Mouse (Mus musculus) heart, postnatal 0 days (tissue): Measurements from ENCODE around the gene Gria2. TPM values are rescaled to one million over a fixed set of nuclear protein-coding genes. Genes with fewer than 3 reads are reported as not detected.

ENCODE experiments used
- ATAC-seq: fragments of 200-750 bp; cut with Nextera tagmentation; 2 replicates; pipeline ENCODE4 v1.8.0; 2017; ENCODE audit warnings: low read depth, moderate number of reproducible peaks, moderate library complexity; ENCODE audit not compliant: insufficient read depth
- DNase-seq: peaks from one replicate; pipeline ENCODE4 v3.0.0-alpha.2; 2016; ENCODE audit warnings: low spot score
- H3K27ac ChIP-seq: fragments of 300-500 bp; sonication (generic); 2 replicates; pipeline ENCODE4 v1.5.1; 2014; ENCODE audit warnings: low read depth, mild to moderate bottlenecking
- H3K27me3 ChIP-seq: fragments of 300-500 bp; sonication (generic); 2 replicates; pipeline ENCODE4 v1.6.1; 2014; ENCODE audit warnings: low read length, mixed read lengths; ENCODE audit not compliant: control insufficient read depth, insufficient read depth
- H3K36me3 ChIP-seq: fragments of 300-500 bp; sonication (generic); replicated peaks from 2 replicates; pipeline ENCODE4 v1.6.1; 2014; ENCODE audit warnings: low read length, mixed read lengths; ENCODE audit not compliant: control insufficient read depth, insufficient read depth
- H3K4me1 ChIP-seq: fragments of 300-500 bp; sonication (generic); 2 replicates; pipeline ENCODE4 v1.6.1; 2014; ENCODE audit warnings: antibody characterized with exemption; ENCODE audit not compliant: control insufficient read depth, insufficient read depth
- H3K4me2 ChIP-seq: fragments of 300-500 bp; sonication (generic); 2 replicates; pipeline ENCODE4 v1.6.1; 2014; ENCODE audit warnings: low read depth, mild to moderate bottlenecking, low read length, moderate library complexity
- H3K4me3 ChIP-seq: fragments of 300-500 bp; sonication (generic); 2 replicates; pipeline ENCODE4 v1.5.1; 2014; ENCODE audit warnings: low read depth, low read length
- H3K9ac ChIP-seq: fragments of 300-500 bp; sonication (generic); replicated peaks from 2 replicates; pipeline ENCODE4 v1.6.1; 2014; ENCODE audit warnings: low read depth, low read length, mixed read lengths
- H3K9me3 ChIP-seq: fragments of 300-500 bp; sonication (generic); replicated peaks from 2 replicates; pipeline ENCODE4 v1.6.1; 2016; ENCODE audit warnings: low read length; ENCODE audit not compliant: control insufficient read depth
- CTCF ChIP-seq: IDR thresholded peaks from 2 replicates; pipeline ENCODE4 v1.5.1; 2016; ENCODE audit warnings: antibody characterized with exemption, control low read depth, low read depth
- EP300 ChIP-seq: IDR thresholded peaks from 2 replicates; pipeline ENCODE4 v1.6.1; 2016; ENCODE audit warnings: antibody characterized with exemption, low read depth
- WGBS: fragments of 180-500 bp; shearing (Covaris S2); extraction: QIAGEN DNeasy Blood & Tissue Kit; methylation state at CpG from one replicate; pipeline ENCODE4 v1.1.7; 2014; 5-methylcytosine and 5-hydroxymethylcytosine counted together
- polyA plus RNA-seq: library from polyadenylated mRNA; unstranded; fragments of >200 nt; fragmentation: Nextera tagmentation; extraction: Ambion mirVana; gene quantifications from 2 replicates; pipeline ENCODE4 v1.2.1, GENCODE M21; 2015
- total RNA-seq: library from RNA; depleted of rRNA; stranded (reverse); fragments of >200 nt; gene quantifications from 2 replicates; pipeline ENCODE4 v1.2.3, GENCODE M21; 2014; ENCODE audit warnings: low replicate concordance; rRNA removed

Gene Gria2
- total RNA-seq (not detected in 2 replicates), polyA plus RNA-seq (0.03 and 0.05 TPM in 2 replicates)

- TF ChIP-seq CTCF (no peak), EP300 (no peak)
- Histone ChIP-seq H3K27me3 (peaks cover 31% of the 10 kb centered on the region), H3K27ac (no peak within 1 kb of the TSS), H3K4me2 (peak within 1 kb of the TSS; percentile 59), H3K4me1 (peaks cover 5% of the 10 kb centered on the region; the same call in 1 of the 2 replicates), H3K4me3 (peak within 1 kb of the TSS; percentile 36), H3K36me3 (no peaks in the 10 kb centered on the region), H3K9me3 (no peaks in the 10 kb centered on the region), H3K9ac (no peak within 1 kb of the TSS)
- WGBS, result 1% methylated on average over 32 of the region's 35 CpGs
- DNase-seq, result peak; percentile 55
- peak; percentile 83 for ATAC-seq
These were observed at the start of gene Gria2 for GRCm38 (mm10) chr3:80802596-80803081. Gene Gria2, minus strand, starts transcription at chr3:80802835.

- Histone ChIP-seq H3K9ac (no peak overlapping the region), H3K4me3 (no peak overlapping the region), H3K36me3 (no peaks in the 10 kb centered on the region), H3K27me3 (no peaks in the 10 kb centered on the region), H3K9me3 (no peaks in the 10 kb centered on the region), H3K4me1 (no peaks in the 10 kb centered on the region), H3K27ac (no peak overlapping the region), H3K4me2 (no peak overlapping the region)
- TF ChIP-seq CTCF (no peak), EP300 (no peak)
- ATAC-seq (no peak), DNase-seq (no peak)
- 82% methylated on average over 10 of the region's 10 CpGs for WGBS
These were observed 48.3 kb upstream of the Gria2 start for GRCm38 (mm10) chr3:80850947-80851346.

GRCm38 (mm10) chr3:80845634-80846033 lies 43.0 kb upstream of the Gria2 start:
- Histone ChIP-seq H3K36me3 (no peaks in the 10 kb centered on the region), H3K4me3 (no peak overlapping the region), H3K4me1 (no peaks in the 10 kb centered on the region), H3K27ac (no peak overlapping the region), H3K9ac (no peak overlapping the region), H3K9me3 (no peaks in the 10 kb centered on the region), H3K27me3 (no peaks in the 10 kb centered on the region), H3K4me2 (no peak overlapping the region)
- DNase-seq, result no peak
- WGBS, result 66% methylated on average over 2 of the region's 2 CpGs
- no peak for ATAC-seq
- TF ChIP-seq EP300 (no peak), CTCF (no peak)

GRCm38 (mm10) chr3:80839845-80840244 lies 37.2 kb upstream of the Gria2 start:
- Histone ChIP-seq H3K27ac (no peak overlapping the region), H3K36me3 (no peaks in the 10 kb centered on the region), H3K9me3 (no peaks in the 10 kb centered on the region), H3K4me3 (no peak overlapping the region), H3K27me3 (no peaks in the 10 kb centered on the region), H3K9ac (no peak overlapping the region), H3K4me2 (no peak overlapping the region), H3K4me1 (no peaks in the 10 kb centered on the region)
- ATAC-seq (no peak), DNase-seq (no peak)
- no peak for TF ChIP-seq CTCF
- 73% methylated on average over 5 of the region's 5 CpGs for WGBS

GRCm38 (mm10) chr3:80837583-80837982 lies 34.9 kb upstream of the Gria2 start:
- Histone ChIP-seq H3K36me3 (no peaks in the 10 kb centered on the region), H3K4me3 (no peak overlapping the region), H3K27me3 (no peaks in the 10 kb centered on the region), H3K4me2 (no peak overlapping the region), H3K4me1 (no peaks in the 10 kb centered on the region), H3K9me3 (no peaks in the 10 kb centered on the region), H3K9ac (no peak overlapping the region), H3K27ac (no peak overlapping the region)
- TF ChIP-seq CTCF (no peak), EP300 (no peak)
- DNase-seq (no peak), ATAC-seq (no peak)
- whole genome bisulfite sequencing, result 54% methylated on average over 3 of the region's 3 CpGs

GRCm38 (mm10) chr3:80823975-80824374 lies 21.3 kb upstream of the Gria2 start:
- Histone ChIP-seq H3K9me3 (no peaks in the 10 kb centered on the region), H3K4me3 (no peak overlapping the region), H3K9ac (no peak overlapping the region), H3K27ac (no peak overlapping the region), H3K27me3 (no peaks in the 10 kb centered on the region), H3K4me2 (no peak overlapping the region), H3K4me1 (no peaks in the 10 kb centered on the region), H3K36me3 (no peaks in the 10 kb centered on the region)
- TF ChIP-seq CTCF, result no peak
- TF ChIP-seq EP300, result no peak
- no peak for ATAC-seq
- DNase-seq, result no peak
- 76% methylated on average over 1 of the region's 1 CpGs for WGBS
